Mouse (Mus musculus): ENCODE data around the gene Rpap3.

Gene Rpap3

DNA sequence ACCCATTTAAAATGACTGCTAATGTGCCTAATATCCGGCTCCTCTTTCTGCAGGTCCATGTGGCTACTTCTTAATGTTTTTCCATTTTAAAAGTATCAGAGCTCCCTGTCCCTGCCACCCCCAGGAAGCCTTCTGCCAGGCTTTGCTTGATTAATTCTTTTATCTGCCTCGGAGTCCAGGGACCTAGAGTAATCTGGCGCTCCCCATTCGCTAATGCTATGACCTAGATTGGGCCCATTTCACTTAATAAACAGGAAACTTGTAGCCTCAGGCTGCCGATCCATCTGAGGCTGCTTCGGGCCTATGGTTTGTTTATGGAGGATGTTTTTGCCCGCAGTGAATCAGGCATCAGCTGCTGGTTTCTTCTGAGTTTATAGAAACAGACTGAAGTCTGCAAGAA is 59.2 kb downstream of the Rpap3 start:
- DNase-seq (ENCODE audit: low spot score) = no peak

DNA sequence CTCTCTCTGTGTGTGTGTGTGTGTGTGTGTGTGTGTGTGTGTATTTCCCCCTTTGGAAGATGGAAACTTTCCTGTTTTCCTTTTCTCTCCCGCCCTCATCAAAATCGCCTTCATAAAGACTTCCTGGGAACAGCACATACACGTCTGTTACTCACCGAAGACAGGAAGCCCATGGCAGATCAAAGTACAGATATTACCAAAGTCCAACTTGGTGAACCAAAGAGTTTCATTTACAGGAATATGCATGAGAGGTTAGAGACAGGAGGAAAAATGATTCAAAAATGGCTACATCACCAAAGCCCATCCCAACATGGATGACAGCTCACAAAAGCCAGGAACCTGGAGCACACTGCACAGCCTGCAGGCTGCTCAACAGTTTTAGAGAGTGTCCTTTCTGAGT is 61.6 kb downstream of the Rpap3 start:
- DNase-seq (ENCODE audit: low spot score) = no peak

Data from spleen, adult 12 weeks (tissue).